Mouse (Mus musculus) thymus, adult 2 months (tissue): ENCODE results near the gene Cplx1.

Source experiments
- CTCF ChIP-seq: fragments of 200-500 bp; IDR thresholded peaks from 2 replicates; pipeline ENCODE4 v1.5.1; 2012; ENCODE audit warnings: mild to moderate bottlenecking, control low read depth, low read length, moderate library complexity, borderline replicate concordance; ENCODE audit not compliant: control insufficient read depth, poor library complexity, insufficient read depth; ENCODE audit errors: extremely low read depth
- POLR2A ChIP-seq: fragments of 200-500 bp; IDR thresholded peaks from 2 replicates; pipeline ENCODE4 v1.6.1; 2012; ENCODE audit warnings: mild to moderate bottlenecking, low read length, control low read depth, moderate library complexity; ENCODE audit not compliant: control insufficient read depth, poor library complexity, insufficient read depth; ENCODE audit errors: extremely low read depth

- TF ChIP-seq CTCF (no peak), POLR2A (no peak)
Measured at GRCm38 (mm10) chr5:108475977-108476376, 73.8 kb downstream of the Cplx1 start.
